Mouse (Mus musculus) olfactory bulb, adult 2 months (tissue): ENCODE results near the gene Uggt2. TPM values are rescaled to one million over a fixed set of nuclear protein-coding genes. Genes with fewer than 3 reads are reported as not detected.

Experiments
- H3K27ac ChIP-seq: fragments of 200-500 bp; 2 replicates; pipeline ENCODE4 v1.5.1; 2012; ENCODE audit warnings: low read depth, low read length; ENCODE audit not compliant: insufficient read depth
- H3K4me1 ChIP-seq: fragments of 200-500 bp; 2 replicates; pipeline ENCODE4 v1.6.1; 2012; ENCODE audit warnings: low read length; ENCODE audit not compliant: control insufficient read depth, insufficient read depth
- H3K4me3 ChIP-seq: fragments of 200-500 bp; 2 replicates; pipeline ENCODE4 v1.5.1; 2012; ENCODE audit warnings: mild to moderate bottlenecking, low read depth, low read length, moderate library complexity; ENCODE audit not compliant: insufficient read depth
- CTCF ChIP-seq: fragments of 200-500 bp; IDR thresholded peaks from 2 replicates; pipeline ENCODE4 v1.5.1; 2012; ENCODE audit warnings: low read depth, mild to moderate bottlenecking, low read length, moderate library complexity; ENCODE audit not compliant: insufficient read depth
- POLR2A ChIP-seq: fragments of 200-500 bp; IDR thresholded peaks from 2 replicates; pipeline ENCODE4 v1.6.1; 2012; ENCODE audit warnings: mild to moderate bottlenecking, low read depth, low read length, moderate library complexity; ENCODE audit not compliant: insufficient read depth
- WGBS: fragments of 180-500 bp; shearing (Covaris S2); methylation state at CpG from one replicate; pipeline ENCODE4 v1.1.7; 2018; 5-methylcytosine and 5-hydroxymethylcytosine counted together
- polyA plus RNA-seq: library from polyadenylated mRNA; stranded (reverse); fragments of >200 nt; gene quantifications from 2 replicates; pipeline ENCODE4 v1.2.4, GENCODE M21; 2012; ENCODE audit warnings: low replicate concordance; ENCODE audit not compliant: missing spikeins, insufficient read depth, insufficient read length

Gene Uggt2
- polyA plus RNA-seq, 1 experiment = not detected

DNA sequence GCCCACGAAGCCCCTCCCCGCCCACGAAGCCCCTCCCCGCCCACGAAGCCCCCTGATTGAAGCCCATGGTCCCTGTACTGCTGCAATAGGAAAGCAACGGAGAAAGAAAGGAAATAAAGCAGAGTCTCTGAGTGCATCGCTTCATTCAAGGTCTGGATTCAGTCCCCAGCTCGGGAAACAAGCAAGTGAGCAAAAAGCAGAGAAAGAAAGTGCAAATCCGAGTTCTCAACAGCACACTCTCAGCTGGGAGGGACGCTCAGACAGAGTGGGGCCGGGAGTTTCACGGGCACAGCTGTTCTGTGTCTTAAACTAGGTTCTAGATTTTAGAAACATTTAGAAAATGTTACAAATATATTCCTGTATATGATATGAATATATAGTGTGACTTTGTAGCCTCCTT is 24.4 kb upstream of the Uggt2 start:
- Histone ChIP-seq H3K4me3 (peak overlapping the region; percentile 34), H3K4me1 (peaks cover 2% of the 10 kb centered on the region; the same call in 1 of the 2 replicates), H3K27ac (no peak overlapping the region)
- TF ChIP-seq POLR2A = no peak
- TF ChIP-seq CTCF = no peak
- WGBS = 3% methylated on average over 12 of the region's 12 CpGs

DNA sequence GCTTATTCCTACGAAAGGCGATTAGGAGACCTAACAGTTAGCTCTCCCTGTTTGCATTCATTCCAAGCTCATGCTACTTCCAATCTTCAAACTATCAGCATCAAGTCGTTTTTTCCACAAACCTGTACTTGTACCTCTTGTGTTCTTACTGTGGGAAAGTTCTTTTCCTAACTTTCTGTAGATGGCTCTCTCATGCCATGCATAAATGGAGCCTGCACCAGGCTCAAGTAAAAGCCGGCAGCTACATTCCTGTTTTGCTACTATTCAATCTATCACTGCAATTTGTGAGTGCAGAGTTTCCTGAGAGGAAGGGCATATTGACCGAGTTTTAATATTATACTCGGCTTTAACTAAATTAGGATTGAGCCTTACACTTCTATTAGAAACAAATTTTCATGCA is 13.3 kb upstream of the Uggt2 start:
- TF ChIP-seq POLR2A = no peak
- TF ChIP-seq CTCF = no peak
- 47% methylated on average over 6 of the region's 6 CpGs for WGBS
- no peak overlapping the region for H3K27ac ChIP-seq
- H3K4me1 ChIP-seq = no peaks in the 10 kb centered on the region
- H3K4me3 ChIP-seq = no peak overlapping the region

DNA sequence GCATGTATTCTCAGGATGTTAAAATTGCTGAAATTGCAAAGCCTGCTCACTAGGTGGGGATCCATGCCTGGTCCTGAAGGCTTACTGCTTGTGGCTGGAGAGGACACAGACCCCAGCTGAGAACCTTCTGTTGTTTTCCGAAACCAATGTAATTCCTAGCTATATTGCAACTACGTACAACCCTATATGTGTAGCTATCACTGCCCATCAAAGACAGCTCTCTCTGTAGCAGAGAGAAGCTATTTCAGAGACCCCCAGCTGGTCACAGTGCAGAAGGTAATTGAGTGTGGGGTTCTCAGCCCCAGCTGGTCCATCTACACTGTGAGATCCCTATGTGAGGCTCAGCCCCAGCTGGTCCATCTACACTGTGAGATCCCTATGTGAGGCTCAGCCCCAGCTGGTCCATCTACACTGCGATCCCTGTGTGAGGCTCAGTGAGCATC is 10.6 kb upstream of the Uggt2 start:
- Histone ChIP-seq H3K4me1 (no peaks in the 10 kb centered on the region), H3K4me3 (no peak overlapping the region), H3K27ac (no peak overlapping the region)
- WGBS = 85% methylated on average over 3 of the region's 3 CpGs
- TF ChIP-seq POLR2A = no peak
- TF ChIP-seq CTCF = no peak

DNA sequence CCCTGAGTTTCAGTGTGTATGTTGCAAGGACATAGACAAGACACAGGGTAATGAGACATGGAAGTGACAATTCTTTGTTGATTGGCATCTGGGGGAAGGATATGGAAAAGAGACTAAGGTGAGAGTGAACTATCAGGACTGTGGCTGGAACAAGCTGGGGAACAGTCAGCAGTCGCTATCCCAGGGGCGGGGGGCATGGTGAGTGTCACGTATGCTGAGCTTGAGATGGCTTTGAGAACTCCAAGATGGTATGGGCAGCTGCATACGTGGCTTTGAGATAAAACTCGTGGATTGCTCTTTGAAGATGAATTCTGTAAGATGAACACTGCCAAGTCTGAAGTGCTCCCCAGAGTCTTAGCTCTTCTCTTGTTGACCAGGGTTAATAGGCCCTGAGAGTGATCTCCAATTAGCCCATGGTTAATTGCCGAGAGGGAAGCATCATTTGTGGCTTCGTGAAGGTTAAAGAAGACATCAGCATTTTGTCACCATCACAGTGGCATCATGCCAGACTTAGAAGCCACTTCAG is 9.6 kb upstream of the Uggt2 start:
- Histone ChIP-seq H3K4me3 (no peak overlapping the region), H3K27ac (no peak overlapping the region), H3K4me1 (no peaks in the 10 kb centered on the region)
- WGBS = 80% methylated on average over 7 of the region's 7 CpGs
- no peak for TF ChIP-seq CTCF
- no peak for TF ChIP-seq POLR2A

DNA sequence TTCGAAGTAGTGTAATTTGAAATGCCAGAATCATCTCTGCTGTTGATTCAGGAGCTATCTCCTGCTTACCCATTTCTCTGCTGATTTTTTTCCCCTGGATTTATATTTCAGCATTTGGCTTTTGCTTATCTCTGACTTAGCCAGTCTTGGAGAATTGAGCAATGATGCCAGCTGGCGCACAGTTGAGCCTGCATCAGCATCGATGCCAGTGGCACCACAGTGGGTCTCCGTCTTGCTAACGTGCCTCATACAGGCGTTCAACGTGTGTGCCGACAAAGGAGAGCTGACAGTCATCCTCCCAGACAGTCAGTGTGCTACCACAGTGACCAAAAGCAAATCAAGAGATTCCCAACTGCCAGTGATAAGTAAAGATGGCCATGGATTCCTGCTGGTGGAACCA is 8.4 kb upstream of the Uggt2 start:
- H3K4me3 ChIP-seq = no peak overlapping the region
- H3K4me1 ChIP-seq = no peaks in the 10 kb centered on the region
- TF ChIP-seq CTCF (no peak), POLR2A (no peak)
- H3K27ac ChIP-seq = no peak overlapping the region
- 79% methylated on average over 8 of the region's 8 CpGs for WGBS

DNA sequence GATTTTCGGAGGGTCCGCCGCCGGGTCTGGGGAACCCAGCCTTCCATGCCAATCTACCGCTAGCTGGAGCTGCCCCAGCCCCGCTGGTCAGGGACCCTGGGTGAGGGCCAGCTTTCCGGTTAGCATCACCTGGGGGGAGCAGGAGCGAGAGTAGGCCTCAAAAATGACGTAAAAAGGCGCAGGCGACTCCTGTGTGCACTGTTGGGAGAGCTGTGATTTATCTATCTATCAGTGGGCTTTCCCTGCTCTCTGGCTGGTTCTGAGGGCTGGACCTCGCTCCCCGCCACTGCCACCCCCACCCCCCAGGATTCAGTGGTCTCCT is 301 bp upstream of the Uggt2 start:
- Histone ChIP-seq H3K4me1 (0 out of 2 replicates have a peak, but pooled peaks cover 2% of the 10 kb centered on the region), H3K4me3 (peak overlapping the region; percentile 94), H3K27ac (peak overlapping the region; percentile 41)
- WGBS = under 1% methylated on average over 13 of the region's 13 CpGs
- TF ChIP-seq POLR2A (0 out of 2 replicates have a peak, but pooled peaks have one; percentile 10), CTCF (no peak)

DNA sequence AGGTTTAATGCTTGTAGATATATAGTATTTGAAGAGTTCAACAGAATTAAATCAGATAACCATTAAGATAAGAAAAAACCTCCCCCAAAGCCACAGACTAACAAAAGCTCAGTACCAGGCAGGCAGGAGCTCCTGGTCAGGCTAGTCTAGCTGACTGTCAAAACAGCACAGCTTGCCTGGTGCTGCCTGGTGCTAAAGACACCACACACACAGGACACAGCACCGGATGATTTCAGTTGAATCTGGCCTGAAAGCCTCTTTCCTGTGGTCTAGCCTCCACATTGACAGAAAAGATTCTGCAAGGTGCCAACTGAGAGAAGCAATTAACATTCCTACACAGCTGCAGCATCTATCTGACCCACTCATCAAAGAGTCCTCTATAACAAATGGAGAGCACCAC is 37.4 kb downstream of the Uggt2 start:
- no peak overlapping the region for H3K27ac ChIP-seq
- H3K4me3 ChIP-seq = no peak overlapping the region
- 68% methylated on average over 1 of the region's 1 CpGs for WGBS
- no peak for TF ChIP-seq POLR2A
- no peak for TF ChIP-seq CTCF
- H3K4me1 ChIP-seq = no peaks in the 10 kb centered on the region

DNA sequence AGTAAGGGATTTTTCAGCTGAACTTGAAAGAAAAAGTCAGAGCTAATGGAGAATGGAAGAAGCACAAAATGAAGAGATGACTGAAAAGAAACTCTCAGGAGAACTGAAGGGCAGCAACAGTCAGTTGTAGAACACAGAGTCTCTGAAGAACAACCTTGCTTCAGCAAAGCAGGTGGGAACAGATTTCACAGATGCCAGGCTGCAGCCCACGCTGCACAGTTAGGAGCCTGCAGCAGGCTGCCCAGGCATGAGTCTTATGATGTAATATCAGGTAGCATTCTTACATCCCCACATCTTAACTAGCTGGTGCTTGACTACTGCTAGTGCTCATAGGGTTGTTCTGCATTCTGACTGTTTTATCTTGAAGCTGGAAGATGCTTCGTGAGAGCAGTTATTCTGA is 38.5 kb downstream of the Uggt2 start:
- no peak overlapping the region for H3K4me3 ChIP-seq
- 94% methylated on average over 2 of the region's 2 CpGs for WGBS
- H3K4me1 ChIP-seq = no peaks in the 10 kb centered on the region
- H3K27ac ChIP-seq = no peak overlapping the region
- no peak for TF ChIP-seq CTCF
- TF ChIP-seq POLR2A = no peak

DNA sequence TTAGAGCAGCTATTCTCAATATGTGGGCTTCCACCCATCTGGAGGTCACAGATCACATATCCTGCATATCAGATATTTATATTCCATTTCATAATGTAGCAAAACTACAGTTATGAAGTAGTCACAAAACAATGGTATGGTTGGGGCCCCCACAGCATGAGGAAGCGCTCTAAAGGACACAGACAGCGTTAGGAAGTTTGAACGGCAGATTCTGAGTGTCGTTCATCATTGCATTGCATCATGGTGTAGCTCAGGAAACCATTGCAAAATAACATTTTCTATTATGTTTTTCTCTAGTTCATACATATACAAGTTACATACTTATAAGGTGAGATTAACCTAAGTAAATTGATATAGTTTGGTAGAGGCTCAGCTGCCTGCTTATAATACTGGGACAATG is 42.2 kb downstream of the Uggt2 start:
- H3K4me1 ChIP-seq = no peaks in the 10 kb centered on the region
- no peak overlapping the region for H3K27ac ChIP-seq
- TF ChIP-seq POLR2A (no peak), CTCF (no peak)
- no peak overlapping the region for H3K4me3 ChIP-seq
- WGBS = 93% methylated on average over 4 of the region's 4 CpGs

DNA sequence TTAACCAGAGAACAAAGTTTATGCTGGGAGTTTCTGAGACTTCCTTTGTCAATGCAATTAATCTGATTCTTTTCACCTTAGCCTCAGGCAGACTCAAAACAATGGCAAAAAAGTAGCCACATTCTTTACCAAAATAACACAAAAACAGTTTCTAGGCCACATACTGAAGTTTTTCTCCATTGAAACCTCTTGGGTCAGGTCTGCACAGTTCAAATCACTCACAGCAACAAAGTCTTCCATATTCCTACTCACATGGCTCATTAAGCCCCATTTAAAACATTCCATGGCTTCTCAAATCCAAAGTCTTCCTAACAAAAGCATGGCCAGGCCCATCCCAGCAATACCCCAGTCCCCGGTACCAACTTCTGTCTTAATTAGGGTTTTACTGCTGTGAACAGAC is 46.3 kb downstream of the Uggt2 start:
- WGBS = 48% methylated on average over 1 of the region's 1 CpGs
- H3K4me3 ChIP-seq = no peak overlapping the region
- no peak overlapping the region for H3K27ac ChIP-seq
- TF ChIP-seq CTCF (no peak), POLR2A (no peak)
- no peaks in the 10 kb centered on the region for H3K4me1 ChIP-seq
